Mouse (Mus musculus) thymus, adult 2 months (tissue): ENCODE results near the gene Ntn4. TPM values are rescaled to one million over a fixed set of nuclear protein-coding genes. Genes with fewer than 3 reads are reported as not detected.

Experiments
- DNase-seq: peaks from one replicate; pipeline ENCODE4 v3.0.0; 2021
- H3K27ac ChIP-seq: fragments of 200-500 bp; 2 replicates; pipeline ENCODE4 v1.5.1; 2012; ENCODE audit warnings: low read length, control low read depth; ENCODE audit not compliant: control insufficient read depth, insufficient read depth
- H3K27me3 ChIP-seq: fragments of 200-500 bp; 2 replicates; pipeline ENCODE4 v1.6.1; 2012; ENCODE audit warnings: mild to moderate bottlenecking, low read length, moderate library complexity, mixed read lengths; ENCODE audit not compliant: control insufficient read depth, insufficient read depth
- H3K36me3 ChIP-seq: fragments of 200-500 bp; 2 replicates; pipeline ENCODE4 v1.6.1; 2012; ENCODE audit warnings: mild to moderate bottlenecking, low read length, moderate library complexity; ENCODE audit not compliant: control insufficient read depth, insufficient read depth
- H3K4me1 ChIP-seq: fragments of 200-500 bp; replicated peaks from 2 replicates; pipeline ENCODE4 v1.6.1; 2012; ENCODE audit warnings: low read length; ENCODE audit not compliant: control insufficient read depth, insufficient read depth
- H3K4me3 ChIP-seq: fragments of 200-500 bp; 2 replicates; pipeline ENCODE4 v1.5.1; 2012; ENCODE audit warnings: mild to moderate bottlenecking, low read length, control low read depth, moderate library complexity; ENCODE audit not compliant: control insufficient read depth, insufficient read depth
- CTCF ChIP-seq: fragments of 200-500 bp; IDR thresholded peaks from 2 replicates; pipeline ENCODE4 v1.5.1; 2012; ENCODE audit warnings: mild to moderate bottlenecking, control low read depth, low read length, moderate library complexity, borderline replicate concordance; ENCODE audit not compliant: control insufficient read depth, poor library complexity, insufficient read depth; ENCODE audit errors: extremely low read depth
- POLR2A ChIP-seq: fragments of 200-500 bp; IDR thresholded peaks from 2 replicates; pipeline ENCODE4 v1.6.1; 2012; ENCODE audit warnings: mild to moderate bottlenecking, low read length, control low read depth, moderate library complexity; ENCODE audit not compliant: control insufficient read depth, poor library complexity, insufficient read depth; ENCODE audit errors: extremely low read depth
- WGBS: fragments of 180-500 bp; shearing (Covaris S2); methylation state at CpG from one replicate; pipeline ENCODE4 v1.1.7; 2018; 5-methylcytosine and 5-hydroxymethylcytosine counted together
- polyA plus RNA-seq: library from polyadenylated mRNA; depleted of rRNA; stranded (reverse); fragments of >200 nt; gene quantifications from 2 replicates; pipeline ENCODE4 v1.2.3, GENCODE M21; 2012

Ntn4 gene
- polyA plus RNA-seq, 1 experiment: 1.3 TPM

DNA sequence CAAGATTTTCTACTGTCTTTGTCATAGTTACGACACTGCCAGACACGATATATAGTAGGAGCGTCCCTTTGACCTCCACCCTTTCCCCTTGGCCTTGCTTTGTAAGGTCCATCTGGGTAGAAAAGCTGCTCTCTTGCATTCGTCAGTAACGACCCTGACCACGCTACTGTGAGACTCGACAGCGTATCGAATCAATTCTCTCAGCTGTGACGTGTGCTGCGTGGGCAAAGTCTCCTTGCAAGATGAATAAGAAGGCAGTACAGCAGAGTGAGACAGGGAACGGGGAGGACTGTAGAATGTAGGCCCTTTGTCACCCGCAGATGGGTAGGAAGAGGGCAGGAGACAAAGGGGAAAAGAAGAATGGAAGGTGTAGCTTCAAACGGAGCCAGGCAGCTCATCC, 110.8 kb downstream of the Ntn4 start:
- Histone ChIP-seq H3K4me3 (no peak overlapping the region), H3K27ac (no peak overlapping the region), H3K4me1 (no peaks in the 10 kb centered on the region), H3K27me3 (no peaks in the 10 kb centered on the region), H3K36me3 (no peaks in the 10 kb centered on the region)
- no peak for TF ChIP-seq CTCF
- no peak for TF ChIP-seq POLR2A
- WGBS: 95% methylated on average over 14 of the region's 14 CpGs
- DNase-seq: no peak

DNA sequence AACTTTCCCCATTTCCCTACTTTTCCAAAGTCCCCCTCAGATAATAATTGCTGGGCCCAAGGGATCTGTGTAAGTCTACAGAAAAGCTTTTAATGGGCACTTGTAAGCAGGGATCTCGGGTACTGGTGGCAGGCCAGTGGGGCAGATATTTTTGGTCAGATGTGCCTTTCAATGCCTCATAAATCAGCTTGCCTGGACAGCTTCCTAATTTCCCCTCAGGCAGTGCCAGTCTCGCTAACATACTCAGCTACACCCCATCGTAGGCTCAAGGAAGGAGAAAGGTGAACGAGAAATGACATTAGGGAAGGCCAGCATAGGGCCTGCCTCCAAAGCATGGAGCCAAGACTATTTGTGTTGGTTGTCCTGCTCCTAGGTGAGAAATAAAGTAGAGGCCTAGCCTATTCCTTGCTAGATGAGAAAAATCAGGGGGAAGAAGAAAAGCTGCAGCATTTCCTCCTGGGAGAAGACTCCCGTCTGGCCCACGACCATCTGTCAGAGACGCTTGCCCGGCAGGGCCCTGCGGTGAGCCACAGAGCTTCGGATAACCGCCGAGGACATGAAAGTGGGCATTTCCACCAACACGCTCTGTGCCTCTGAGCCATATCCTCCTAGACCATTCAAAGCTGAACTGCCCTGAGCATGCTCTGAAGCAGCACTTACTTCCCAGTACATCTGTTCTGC, 113.4 kb downstream of the Ntn4 start:
- H3K27ac ChIP-seq: no peak overlapping the region
- H3K36me3 ChIP-seq: no peaks in the 10 kb centered on the region
- no peaks in the 10 kb centered on the region for H3K27me3 ChIP-seq
- no peaks in the 10 kb centered on the region for H3K4me1 ChIP-seq
- TF ChIP-seq POLR2A (no peak), CTCF (no peak)
- no peak overlapping the region for H3K4me3 ChIP-seq
- 83% methylated on average over 13 of the region's 13 CpGs for WGBS
- no peak for DNase-seq

DNA sequence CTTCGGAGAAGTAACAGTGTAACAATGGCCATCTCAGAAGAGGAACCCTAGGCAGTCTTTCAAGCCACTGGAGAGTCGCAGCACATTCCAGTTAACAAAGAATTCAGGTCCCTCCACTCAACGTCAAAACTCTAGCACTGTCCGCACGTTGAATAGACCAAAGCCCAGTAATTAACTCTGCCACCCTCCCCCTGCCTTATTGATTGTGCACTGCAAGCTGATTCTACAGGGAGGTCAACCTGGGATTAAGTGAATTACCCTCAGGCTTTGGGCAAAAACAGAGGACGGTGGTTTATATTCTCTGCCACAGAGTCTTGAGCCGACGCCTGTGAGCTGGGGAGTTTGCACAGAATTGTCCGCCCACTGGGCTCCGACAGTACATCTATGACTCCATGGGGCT, 115.7 kb downstream of the Ntn4 start:
- Histone ChIP-seq H3K36me3 (no peaks in the 10 kb centered on the region), H3K27ac (no peak overlapping the region), H3K27me3 (no peaks in the 10 kb centered on the region), H3K4me3 (no peak overlapping the region), H3K4me1 (no peaks in the 10 kb centered on the region)
- TF ChIP-seq CTCF: no peak
- TF ChIP-seq POLR2A: no peak
- no peak for DNase-seq
- 97% methylated on average over 10 of the region's 10 CpGs for WGBS

DNA sequence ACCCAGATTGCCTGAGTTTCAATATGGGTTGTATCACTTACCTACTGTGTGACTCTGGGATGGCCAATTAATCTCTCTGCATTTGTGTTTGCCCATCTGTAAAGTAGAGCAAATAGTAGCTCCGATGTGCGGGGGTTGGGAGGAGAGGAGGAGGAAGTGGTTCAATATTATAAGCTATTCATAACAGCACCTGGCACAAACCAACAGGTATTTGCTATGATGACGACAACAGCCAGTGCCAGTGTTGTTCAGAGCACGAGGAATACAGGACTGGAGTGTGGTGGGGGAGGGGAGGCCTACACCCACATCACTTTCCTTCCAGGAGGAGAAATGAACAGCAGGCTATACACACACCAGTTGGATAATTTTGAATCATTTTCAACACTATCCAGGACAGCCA, 119.2 kb downstream of the Ntn4 start:
- DNase-seq: no peak
- no peaks in the 10 kb centered on the region for H3K36me3 ChIP-seq

DNA sequence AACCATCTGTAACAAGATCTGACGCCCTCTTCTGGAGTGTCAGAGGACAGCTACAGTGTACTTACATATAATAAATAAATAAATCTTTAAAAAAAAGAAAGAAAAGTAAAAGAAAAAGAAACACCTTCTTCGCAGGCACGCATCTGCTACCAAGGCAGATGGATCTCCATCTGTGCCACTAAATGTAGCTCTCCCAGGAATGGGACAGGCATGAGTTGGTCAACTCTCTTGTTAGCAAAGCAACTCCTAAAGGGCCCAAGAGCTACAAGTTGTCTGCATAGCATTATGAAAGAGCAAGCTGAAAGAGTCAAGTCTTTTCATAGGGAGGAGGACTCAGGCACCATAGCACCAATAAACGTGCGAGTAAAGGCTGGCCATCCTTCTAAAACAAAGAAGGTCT, 119.9 kb downstream of the Ntn4 start:
- DNase-seq: no peak
- 93% methylated on average over 5 of the region's 5 CpGs for WGBS
- Histone ChIP-seq H3K4me1 (no peaks in the 10 kb centered on the region), H3K4me3 (no peak overlapping the region), H3K27ac (no peak overlapping the region), H3K36me3 (no peaks in the 10 kb centered on the region), H3K27me3 (no peaks in the 10 kb centered on the region)
- no peak for TF ChIP-seq CTCF
- no peak for TF ChIP-seq POLR2A

More for the DNA sequence above, 119.2 kb downstream of the Ntn4 start:
- no peak overlapping the region for H3K27ac ChIP-seq
- H3K27me3 ChIP-seq: no peaks in the 10 kb centered on the region
- no peak overlapping the region for H3K4me3 ChIP-seq
- no peaks in the 10 kb centered on the region for H3K4me1 ChIP-seq
- 70% methylated on average over 4 of the region's 4 CpGs for WGBS
- no peak for TF ChIP-seq POLR2A
- no peak for TF ChIP-seq CTCF

DNA sequence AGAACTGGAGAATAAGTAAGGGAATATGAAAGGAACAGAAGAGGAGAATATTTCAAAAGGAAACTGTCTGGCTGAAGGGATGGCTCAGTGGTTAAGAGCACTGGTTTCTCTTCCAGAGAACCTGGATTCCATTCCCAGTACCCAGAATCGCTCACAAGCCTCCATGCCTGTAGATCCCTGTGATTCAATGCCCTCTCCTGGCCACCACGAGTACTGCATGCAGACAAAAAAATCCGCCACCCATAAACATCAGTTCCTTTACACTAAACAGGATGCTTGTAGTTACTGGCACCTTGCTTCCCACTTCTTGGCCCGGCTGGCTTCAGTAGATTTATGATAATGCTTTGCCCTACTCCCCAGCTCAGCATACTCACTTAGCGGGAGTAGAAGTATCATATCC, 122.6 kb downstream of the Ntn4 start:
- Histone ChIP-seq H3K4me3 (no peak overlapping the region), H3K27me3 (no peaks in the 10 kb centered on the region), H3K27ac (no peak overlapping the region), H3K36me3 (no peaks in the 10 kb centered on the region), H3K4me1 (peaks cover 1% of the 10 kb centered on the region)
- 41% methylated on average over 5 of the region's 5 CpGs for WGBS
- no peak for TF ChIP-seq POLR2A
- TF ChIP-seq CTCF: no peak
- peak; percentile 66 for DNase-seq

DNA sequence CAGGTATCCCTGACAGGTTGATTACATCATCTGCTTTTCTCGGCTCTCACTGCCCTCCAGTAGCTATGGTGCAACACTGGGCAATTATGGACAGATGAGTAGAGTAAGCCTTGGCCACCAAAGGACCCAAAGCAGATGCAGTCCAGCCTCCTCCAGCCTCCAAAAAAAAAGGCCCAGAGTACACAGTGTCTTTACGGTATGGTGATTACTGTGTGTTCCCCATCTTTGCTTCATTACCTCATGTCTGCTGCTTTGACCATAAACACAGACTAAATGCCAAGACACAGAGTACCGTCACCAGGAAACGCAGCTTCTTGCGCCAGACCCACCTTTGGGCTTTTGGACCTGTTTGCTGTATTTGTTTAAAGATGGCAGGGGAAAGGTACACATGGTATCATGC, 125.7 kb downstream of the Ntn4 start:
- WGBS: 96% methylated on average over 5 of the region's 5 CpGs
- no peak overlapping the region for H3K27ac ChIP-seq

More for the DNA sequence above, 125.7 kb downstream of the Ntn4 start:
- DNase-seq: no peak
- Histone ChIP-seq H3K36me3 (no peaks in the 10 kb centered on the region), H3K4me1 (peaks cover 3% of the 10 kb centered on the region), H3K27me3 (no peaks in the 10 kb centered on the region), H3K4me3 (no peak overlapping the region)
- TF ChIP-seq CTCF (no peak), POLR2A (no peak)
